7 mouse cellular contexts compared by ENCODE assay signal in the genomic region with DNA sequence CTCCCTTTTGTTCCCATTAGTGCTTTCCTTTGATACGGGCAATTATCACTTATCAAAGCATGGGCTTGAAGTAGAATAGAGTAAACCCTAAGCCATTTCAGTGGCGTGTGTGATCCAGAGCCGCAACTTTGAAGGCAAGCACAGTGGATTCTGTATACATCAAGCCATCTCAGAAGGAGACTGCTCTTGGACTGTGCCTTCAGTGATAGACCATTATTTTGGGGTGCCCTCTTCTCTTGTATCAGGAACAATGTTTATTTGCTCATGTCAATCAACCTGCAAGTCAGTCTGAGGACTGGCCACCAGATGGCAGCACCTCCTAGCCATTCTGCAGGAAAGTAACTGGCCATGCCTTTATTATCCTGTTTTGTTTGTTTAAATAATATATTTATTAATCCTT. TPM values are rescaled to one million over a fixed set of nuclear protein-coding genes. Genes with fewer than 3 reads are reported as not detected.
DNase-seq lines count a peak whose midpoint lies in the region; ATAC-seq and TF ChIP-seq lines count a peak whose summit lies in the region.

No protein-coding gene starts in this region.

- ATAC-seq in megakaryocyte progenitor cell, adult 5-6 weeks (replicated peaks; ENCODE audit: poor library complexity), result peak; percentile 91

- H3K27me3 ChIP-seq in E14TG2a.4 (ENCODE audit: insufficient read depth, low read length), result no peaks in the 10 kb centered on the region

- H3K9me3 ChIP-seq in E14TG2a.4 (ENCODE audit: low read length), result no peaks in the 10 kb centered on the region

- intact Hi-C loops in heart, postnatal 14 days (cut with DNase I), result loop anchor here (2.0 to 5.0 kb wide), 3 partner anchors 69 to 164 kb away; no protein-coding TSS in a partner anchor

- H3K36me3 ChIP-seq in E14TG2a.4 (ENCODE audit: insufficient read depth, low read length), result no peaks in the 10 kb centered on the region

- H3K4me1 ChIP-seq in E14TG2a.4 (replicated peaks; ENCODE audit: low read depth, low read length), result no peaks in the 10 kb centered on the region; the same call in 1 of the 2 replicates

- DNase-seq in R1 (ENCODE audit: low read depth, low spot score), result peak; percentile 63
- DNase-seq in cerebellum, postnatal 4 days (ENCODE audit: low spot score in 2 of 2), result peak; percentile 67 to 78
- peak; percentile 71 to 83 for DNase-seq in heart, postnatal 14 days
- DNase-seq in layer of hippocampus, adult 9-11 months, result peak; percentile 61
- DNase-seq in right cerebral cortex, postnatal 4 days, result peak; percentile 86

- peak; percentile 64 for TF ChIP-seq CTCF in E14TG2a.4 (conservative IDR thresholded peaks at IDR 0.05; ENCODE audit: low read length)

- no peak overlapping the region for H3K4me3 ChIP-seq in E14TG2a.4 (replicated peaks; ENCODE audit: low read length)

RNA-seq across cellular contexts. Expression of gene Eddm3b, which starts 11.0 kb away (rescaled TPM):
- not detected for total RNA-seq in heart, postnatal 14 days (2021)
- not detected in 2 replicates for total RNA-seq in megakaryocyte progenitor cell, adult 5-6 weeks (2015)
- total RNA-seq in megakaryocyte progenitor cell, adult 5-6 weeks (2017), result not detected in 2 replicates

RNA-seq across cellular contexts. Expression of gene Ang, which starts 12.3 kb away (rescaled TPM):
- 1 to 10 TPM; 5.8 to 6.5 TPM for total RNA-seq in heart, postnatal 14 days (2021)
- total RNA-seq in megakaryocyte progenitor cell, adult 5-6 weeks (2015), result 1.8 and 2.0 TPM in 2 replicates
- 1.3 and 1.4 TPM in 2 replicates for total RNA-seq in megakaryocyte progenitor cell, adult 5-6 weeks (2017)

RNA-seq across cellular contexts. Expression of gene Rnase4, which starts 12.3 kb away (rescaled TPM):
- total RNA-seq in heart, postnatal 14 days (2021), result 10 to 100 TPM; 45.7 to 58.6 TPM
- 4.8 and 7.1 TPM in 2 replicates for total RNA-seq in megakaryocyte progenitor cell, adult 5-6 weeks (2015)
- total RNA-seq in megakaryocyte progenitor cell, adult 5-6 weeks (2017), result 1.7 and 2.4 TPM in 2 replicates

RNA-seq across cellular contexts. Expression of gene Rnase6, which starts 20.5 kb away (rescaled TPM):
- total RNA-seq in heart, postnatal 14 days (2021), result 1 to 10 TPM in 1 of 2 experiments, under 1 TPM in 1; 0.43 to 1.1 TPM
- total RNA-seq in megakaryocyte progenitor cell, adult 5-6 weeks (2015), result 9.2 and 14.6 TPM in 2 replicates
- total RNA-seq in megakaryocyte progenitor cell, adult 5-6 weeks (2017), result 20.7 and 22.2 TPM in 2 replicates

RNA-seq across cellular contexts. Expression of gene Olfr750, which starts 29.0 kb away (rescaled TPM):
- not detected for total RNA-seq in heart, postnatal 14 days (2021)
- not detected in 2 replicates for total RNA-seq in megakaryocyte progenitor cell, adult 5-6 weeks (2015)
- total RNA-seq in megakaryocyte progenitor cell, adult 5-6 weeks (2017), result not detected in 2 replicates

Comparison
In these comparisons a context has a peak if more than half of its experiments do, and no peak if none do; other contexts are left out.
1. RNA of gene Rnase4, which starts 12.3 kb away (total RNA-seq): 45.7 to 58.6 TPM in heart, postnatal 14 days; 1.7 to 7.1 TPM in megakaryocyte progenitor cell, adult 5-6 weeks; every median in the first group is over 4 times any median in the second.
2. Peak in every context shown above with its lines, with median percentiles within 50 percentile points of each other: DNase-seq.